Mouse (Mus musculus): Measurements from ENCODE around the gene Mllt3.

Mllt3 gene

GRCm38 (mm10) chr4:87865848-87866247, 167.3 kb downstream of the Mllt3 start:
- Histone ChIP-seq H3K36me3 (ENCODE audit: insufficient read depth, low read length) (no peaks in the 10 kb centered on the region), H3K9me3 (ENCODE audit: low read length) (no peaks in the 10 kb centered on the region), H3K27me3 (ENCODE audit: insufficient read depth, low read length) (no peaks in the 10 kb centered on the region), H3K4me1 (replicated peaks; ENCODE audit: low read depth, low read length) (no peaks in the 10 kb centered on the region), H3K4me3 (replicated peaks; ENCODE audit: low read length) (no peak overlapping the region)
- TF ChIP-seq POU5F1 (IDR thresholded peaks at IDR 0.05; ENCODE audit: borderline replicate concordance, low read length) (no peak), NANOG (IDR thresholded peaks at IDR 0.05; ENCODE audit: borderline replicate concordance, low read length) (no peak), CTCF (conservative IDR thresholded peaks at IDR 0.05; ENCODE audit: low read length) (no peak)

GRCm38 (mm10) chr4:87865041-87865440, 168.1 kb downstream of the Mllt3 start:
- Histone ChIP-seq H3K9me3 (ENCODE audit: low read length) (no peaks in the 10 kb centered on the region), H3K4me1 (replicated peaks; ENCODE audit: low read depth, low read length) (no peaks in the 10 kb centered on the region), H3K27me3 (ENCODE audit: insufficient read depth, low read length) (no peaks in the 10 kb centered on the region), H3K4me3 (replicated peaks; ENCODE audit: low read length) (no peak overlapping the region), H3K36me3 (ENCODE audit: insufficient read depth, low read length) (no peaks in the 10 kb centered on the region)
- no peak for TF ChIP-seq POU5F1 (IDR thresholded peaks at IDR 0.05; ENCODE audit: borderline replicate concordance, low read length)
- no peak for TF ChIP-seq NANOG (IDR thresholded peaks at IDR 0.05; ENCODE audit: borderline replicate concordance, low read length)
- no peak for TF ChIP-seq CTCF (conservative IDR thresholded peaks at IDR 0.05; ENCODE audit: low read length)

GRCm38 (mm10) chr4:87863212-87863611, 170.0 kb downstream of the Mllt3 start:
- Histone ChIP-seq H3K27me3 (ENCODE audit: insufficient read depth, low read length) (no peaks in the 10 kb centered on the region), H3K36me3 (ENCODE audit: insufficient read depth, low read length) (no peaks in the 10 kb centered on the region), H3K4me3 (replicated peaks; ENCODE audit: low read length) (no peak overlapping the region), H3K9me3 (ENCODE audit: low read length) (no peaks in the 10 kb centered on the region), H3K4me1 (replicated peaks; ENCODE audit: low read depth, low read length) (no peaks in the 10 kb centered on the region)
- TF ChIP-seq NANOG (IDR thresholded peaks at IDR 0.05; ENCODE audit: borderline replicate concordance, low read length) (no peak), POU5F1 (IDR thresholded peaks at IDR 0.05; ENCODE audit: borderline replicate concordance, low read length) (no peak), CTCF (conservative IDR thresholded peaks at IDR 0.05; ENCODE audit: low read length) (no peak)

DNA sequence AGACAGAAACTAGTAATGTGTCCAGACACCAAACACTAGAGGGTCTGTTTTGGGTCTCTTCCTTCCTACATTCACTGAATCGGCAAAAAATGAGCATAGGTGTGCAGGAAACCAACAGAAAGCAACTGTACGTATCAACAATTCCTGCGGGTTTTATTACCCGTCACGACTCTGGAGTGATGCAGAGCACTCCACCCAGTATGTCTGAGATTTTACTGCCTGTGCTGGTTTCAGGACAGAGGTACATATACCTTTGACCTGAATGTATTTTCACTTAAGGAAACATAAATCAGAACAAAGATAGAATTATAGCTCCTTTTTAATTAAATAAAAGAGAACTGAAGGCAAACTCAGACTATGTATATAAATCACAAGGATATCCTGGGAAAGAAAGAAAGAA, 172.4 kb downstream of the Mllt3 start:
- TF ChIP-seq POU5F1 (IDR thresholded peaks at IDR 0.05; ENCODE audit: borderline replicate concordance, low read length) (no peak), CTCF (conservative IDR thresholded peaks at IDR 0.05; ENCODE audit: low read length) (no peak), NANOG (IDR thresholded peaks at IDR 0.05; ENCODE audit: borderline replicate concordance, low read length) (no peak)
- Histone ChIP-seq H3K27me3 (ENCODE audit: insufficient read depth, low read length) (no peaks in the 10 kb centered on the region), H3K36me3 (ENCODE audit: insufficient read depth, low read length) (no peaks in the 10 kb centered on the region), H3K4me1 (replicated peaks; ENCODE audit: low read depth, low read length) (no peaks in the 10 kb centered on the region), H3K4me3 (replicated peaks; ENCODE audit: low read length) (no peak overlapping the region), H3K9me3 (ENCODE audit: low read length) (no peaks in the 10 kb centered on the region)

GRCm38 (mm10) chr4:87859148-87859547, 174.0 kb downstream of the Mllt3 start:
- Histone ChIP-seq H3K4me1 (replicated peaks; ENCODE audit: low read depth, low read length) (no peaks in the 10 kb centered on the region), H3K4me3 (replicated peaks; ENCODE audit: low read length) (no peak overlapping the region), H3K27me3 (ENCODE audit: insufficient read depth, low read length) (no peaks in the 10 kb centered on the region), H3K36me3 (ENCODE audit: insufficient read depth, low read length) (no peaks in the 10 kb centered on the region), H3K9me3 (ENCODE audit: low read length) (no peaks in the 10 kb centered on the region)
- TF ChIP-seq NANOG (IDR thresholded peaks at IDR 0.05; ENCODE audit: borderline replicate concordance, low read length): no peak
- TF ChIP-seq POU5F1 (IDR thresholded peaks at IDR 0.05; ENCODE audit: borderline replicate concordance, low read length): no peak
- no peak for TF ChIP-seq CTCF (conservative IDR thresholded peaks at IDR 0.05; ENCODE audit: low read length)

GRCm38 (mm10) chr4:87857982-87858381, 175.2 kb downstream of the Mllt3 start:
- H3K4me3 ChIP-seq (replicated peaks; ENCODE audit: low read length): no peak overlapping the region
- H3K36me3 ChIP-seq (ENCODE audit: insufficient read depth, low read length): no peaks in the 10 kb centered on the region
- no peak for TF ChIP-seq NANOG (IDR thresholded peaks at IDR 0.05; ENCODE audit: borderline replicate concordance, low read length)
- TF ChIP-seq POU5F1 (IDR thresholded peaks at IDR 0.05; ENCODE audit: borderline replicate concordance, low read length): no peak
- no peak for TF ChIP-seq CTCF (conservative IDR thresholded peaks at IDR 0.05; ENCODE audit: low read length)
- H3K9me3 ChIP-seq (ENCODE audit: low read length): no peaks in the 10 kb centered on the region
- H3K27me3 ChIP-seq (ENCODE audit: insufficient read depth, low read length): no peaks in the 10 kb centered on the region
- no peaks in the 10 kb centered on the region for H3K4me1 ChIP-seq (replicated peaks; ENCODE audit: low read depth, low read length)

DNA sequence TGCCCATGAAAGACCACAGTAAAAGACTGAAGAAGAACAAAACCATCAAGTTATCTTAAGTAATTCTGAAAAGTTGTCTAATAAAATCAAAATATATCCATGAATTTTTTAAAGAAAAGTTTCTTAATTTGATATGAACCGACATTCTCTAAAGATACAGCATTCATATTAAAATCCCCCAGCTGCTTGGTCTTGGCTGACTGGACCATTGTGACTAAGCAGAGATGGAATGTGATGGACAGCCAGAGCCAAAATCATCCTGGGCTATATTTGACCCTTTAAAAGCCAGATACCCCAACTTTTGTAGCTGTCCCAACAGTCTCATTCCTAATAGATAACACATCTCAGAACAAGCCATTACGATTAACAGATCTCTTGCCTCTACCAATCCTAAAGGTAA, 180.7 kb downstream of the Mllt3 start:
- H3K9me3 ChIP-seq (ENCODE audit: low read length): no peaks in the 10 kb centered on the region
- no peaks in the 10 kb centered on the region for H3K36me3 ChIP-seq (ENCODE audit: insufficient read depth, low read length)
- H3K4me1 ChIP-seq (replicated peaks; ENCODE audit: low read depth, low read length): no peaks in the 10 kb centered on the region
- H3K27me3 ChIP-seq (ENCODE audit: insufficient read depth, low read length): no peaks in the 10 kb centered on the region
- H3K4me3 ChIP-seq (replicated peaks; ENCODE audit: low read length): no peak overlapping the region
- no peak for TF ChIP-seq NANOG (IDR thresholded peaks at IDR 0.05; ENCODE audit: borderline replicate concordance, low read length)
- no peak for TF ChIP-seq POU5F1 (IDR thresholded peaks at IDR 0.05; ENCODE audit: borderline replicate concordance, low read length)
- TF ChIP-seq CTCF (conservative IDR thresholded peaks at IDR 0.05; ENCODE audit: low read length): no peak

GRCm38 (mm10) chr4:87850051-87850450, 183.1 kb downstream of the Mllt3 start:
- no peaks in the 10 kb centered on the region for H3K27me3 ChIP-seq (ENCODE audit: insufficient read depth, low read length)
- H3K4me1 ChIP-seq (replicated peaks; ENCODE audit: low read depth, low read length): no peaks in the 10 kb centered on the region
- no peaks in the 10 kb centered on the region for H3K36me3 ChIP-seq (ENCODE audit: insufficient read depth, low read length)
- H3K9me3 ChIP-seq (ENCODE audit: low read length): no peaks in the 10 kb centered on the region
- H3K4me3 ChIP-seq (replicated peaks; ENCODE audit: low read length): no peak overlapping the region
- TF ChIP-seq POU5F1 (IDR thresholded peaks at IDR 0.05; ENCODE audit: borderline replicate concordance, low read length) (no peak), NANOG (IDR thresholded peaks at IDR 0.05; ENCODE audit: borderline replicate concordance, low read length) (no peak), CTCF (conservative IDR thresholded peaks at IDR 0.05; ENCODE audit: low read length) (no peak)

- Histone ChIP-seq H3K4me1 (replicated peaks; ENCODE audit: low read depth, low read length) (no peaks in the 10 kb centered on the region), H3K4me3 (replicated peaks; ENCODE audit: low read length) (no peak overlapping the region), H3K36me3 (ENCODE audit: insufficient read depth, low read length) (no peaks in the 10 kb centered on the region), H3K9me3 (ENCODE audit: low read length) (no peaks in the 10 kb centered on the region), H3K27me3 (ENCODE audit: insufficient read depth, low read length) (no peaks in the 10 kb centered on the region)
- no peak for TF ChIP-seq CTCF (conservative IDR thresholded peaks at IDR 0.05; ENCODE audit: low read length)
- no peak for TF ChIP-seq POU5F1 (IDR thresholded peaks at IDR 0.05; ENCODE audit: borderline replicate concordance, low read length)
- no peak for TF ChIP-seq NANOG (IDR thresholded peaks at IDR 0.05; ENCODE audit: borderline replicate concordance, low read length)
These were observed 188.4 kb downstream of the Mllt3 start for GRCm38 (mm10) chr4:87844668-87845210.
